Mouse (Mus musculus) embryonic facial prominence, embryonic 13.5 days (tissue): ENCODE data around the gene Tango2. TPM values are rescaled to one million over a fixed set of nuclear protein-coding genes. Genes with fewer than 3 reads are reported as not detected.
A peak's percentile ranks its signal among the peaks of the same experiment; 100 is the strongest.

Source experiments
- ATAC-seq: fragments of 200-750 bp; cut with Nextera tagmentation; 2 replicates; pipeline ENCODE4 v1.8.0; 2017; ENCODE audit warnings: low read depth; ENCODE audit not compliant: insufficient number of reproducible peaks, insufficient read depth, low FRiP score, low TSS enrichment
- H3K27ac ChIP-seq: fragments of 300-500 bp; sonication (generic); 2 replicates; pipeline ENCODE4 v1.5.1; 2015; ENCODE audit warnings: moderate library complexity, mild to moderate bottlenecking, inconsistent platforms
- H3K27me3 ChIP-seq: fragments of 300-500 bp; sonication (generic); 2 replicates; pipeline ENCODE4 v1.6.1; 2015; ENCODE audit warnings: mild to moderate bottlenecking, inconsistent platforms
- H3K36me3 ChIP-seq: fragments of 300-500 bp; sonication (generic); 2 replicates; pipeline ENCODE4 v1.6.1; 2015; ENCODE audit warnings: mild to moderate bottlenecking, inconsistent platforms
- H3K4me1 ChIP-seq: fragments of 300-500 bp; sonication (generic); 2 replicates; pipeline ENCODE4 v1.6.1; 2015; ENCODE audit warnings: inconsistent platforms
- H3K4me2 ChIP-seq: fragments of 300-500 bp; sonication (generic); 2 replicates; pipeline ENCODE4 v1.6.1; 2015; ENCODE audit warnings: moderate library complexity, mild to moderate bottlenecking, inconsistent platforms
- H3K4me3 ChIP-seq: fragments of 300-500 bp; sonication (generic); 2 replicates; pipeline ENCODE4 v1.5.1; 2015; ENCODE audit warnings: mild to moderate bottlenecking, inconsistent platforms
- H3K9ac ChIP-seq: fragments of 300-500 bp; sonication (generic); 2 replicates; pipeline ENCODE4 v1.6.1; 2015; ENCODE audit warnings: mild to moderate bottlenecking, inconsistent platforms
- H3K9me3 ChIP-seq: fragments of 300-500 bp; sonication (generic); 2 replicates; pipeline ENCODE4 v1.6.1; 2016; ENCODE audit warnings: inconsistent platforms
- WGBS: fragments of 180-500 bp; shearing (Covaris S2); methylation state at CpG from one replicate; pipeline ENCODE4 v1.1.7; 2015; ENCODE audit warnings: mixed read lengths; 5-methylcytosine and 5-hydroxymethylcytosine counted together
- polyA plus RNA-seq: library from polyadenylated mRNA; unstranded; fragments of >200 nt; fragmentation: Nextera tagmentation; extraction: Ambion mirVana; gene quantifications from 2 replicates; pipeline ENCODE4 v1.2.1, GENCODE M21; 2015

Tango2 gene
- polyA plus RNA-seq, 1 experiment from 2014 or later, result 30.6 TPM

DNA sequence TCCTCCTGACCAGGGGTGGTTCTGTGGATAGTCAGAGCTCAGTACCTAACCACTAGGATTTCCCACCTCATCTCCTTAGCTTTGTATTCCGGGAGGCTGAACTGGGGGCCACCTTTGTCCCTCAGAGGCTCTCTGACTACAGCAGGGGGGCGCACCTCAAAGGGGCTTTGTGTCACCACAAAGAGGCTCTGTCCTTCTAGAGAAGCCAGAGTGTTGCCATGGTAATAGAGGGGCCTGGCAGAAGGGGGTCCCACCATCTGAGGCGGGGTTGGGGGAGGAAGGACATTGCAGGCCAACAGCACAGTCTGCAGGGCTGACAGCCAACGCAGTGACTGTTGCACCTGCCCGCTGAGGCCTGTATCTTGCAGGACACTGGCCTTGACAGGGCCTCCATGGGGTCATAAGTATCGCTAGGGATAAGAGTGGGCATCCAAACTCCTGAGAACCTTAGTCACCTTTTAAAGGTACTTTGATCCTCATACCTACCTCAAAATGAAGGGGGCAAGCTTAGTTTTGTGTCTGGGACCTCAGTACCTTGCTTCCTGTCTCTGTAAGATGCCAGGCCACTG, 32.7 kb upstream of the Tango2 start:
- 39% methylated on average over 6 of the region's 6 CpGs for whole genome bisulfite sequencing
- Histone ChIP-seq H3K27me3 (no peaks in the 10 kb centered on the region), H3K9me3 (no peaks in the 10 kb centered on the region), H3K9ac (no peak overlapping the region), H3K4me3 (no peak overlapping the region), H3K36me3 (no peaks in the 10 kb centered on the region), H3K4me1 (peaks cover 55% of the 10 kb centered on the region), H3K27ac (no peak overlapping the region), H3K4me2 (no peak overlapping the region)
- no peak for ATAC-seq

DNA sequence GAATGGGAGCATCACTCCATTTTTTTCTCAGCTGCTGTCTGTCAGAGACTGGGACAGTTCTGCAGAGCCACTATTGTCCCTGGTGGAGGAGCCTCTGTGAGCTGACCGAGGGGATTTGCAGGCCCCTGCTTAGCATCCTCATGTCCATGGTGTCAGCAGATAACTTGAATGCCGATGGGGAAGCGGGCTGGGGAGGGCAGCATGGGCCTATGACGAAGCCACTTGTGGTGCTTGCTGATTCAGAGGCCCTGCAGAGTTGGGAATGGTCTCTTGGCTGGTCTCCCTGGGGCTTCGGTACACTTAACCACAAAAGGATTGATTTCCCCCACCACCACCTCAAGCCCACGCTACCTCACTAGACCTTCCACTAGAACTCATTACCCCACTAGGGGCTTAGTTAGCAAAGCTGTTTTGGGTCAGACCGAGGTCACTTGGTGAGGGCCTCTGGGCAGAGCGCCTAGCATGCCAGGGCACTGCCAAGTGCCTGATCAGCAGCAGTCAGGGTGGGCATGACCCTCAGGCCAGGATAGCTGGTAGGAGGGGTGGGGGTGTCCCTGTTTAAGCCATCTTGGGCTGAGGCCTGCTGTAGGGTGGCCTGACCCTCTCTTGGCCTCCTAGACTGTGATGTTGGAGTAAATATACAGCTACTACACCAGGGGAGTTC, 31.6 kb upstream of the Tango2 start:
- Histone ChIP-seq H3K27me3 (no peaks in the 10 kb centered on the region), H3K4me1 (peaks cover 55% of the 10 kb centered on the region), H3K36me3 (no peaks in the 10 kb centered on the region), H3K9ac (0 out of 2 replicates have a peak overlapping the region, but pooled peaks have one; percentile 36), H3K4me2 (no peak overlapping the region), H3K4me3 (no peak overlapping the region), H3K27ac (peak overlapping the region; percentile 33; the same call in 1 of the 2 replicates), H3K9me3 (no peaks in the 10 kb centered on the region)
- ATAC-seq, result no peak
- 65% methylated on average over 8 of the region's 8 CpGs for whole genome bisulfite sequencing

DNA sequence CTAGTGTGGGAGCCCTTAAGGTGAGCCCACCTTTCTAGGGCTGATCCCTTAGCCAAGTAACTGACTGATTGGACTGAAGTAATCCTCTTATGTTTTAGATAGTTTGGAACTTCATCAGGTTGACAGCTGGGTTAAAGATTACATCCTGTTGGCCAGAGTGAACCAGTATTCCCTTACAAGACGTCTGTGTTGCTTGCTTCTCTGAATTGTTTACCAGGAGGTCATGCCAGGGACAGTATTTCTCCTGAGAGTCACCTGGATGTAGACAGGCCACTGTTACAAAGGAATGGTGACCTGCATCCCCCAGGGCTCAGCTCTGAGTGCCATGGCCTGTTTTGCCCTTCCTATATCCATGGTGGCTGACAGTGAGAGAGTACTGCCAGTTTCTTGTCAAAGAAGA, 30.6 kb upstream of the Tango2 start:
- no peak for ATAC-seq
- 25% methylated on average over 1 of the region's 1 CpGs for WGBS

DNA sequence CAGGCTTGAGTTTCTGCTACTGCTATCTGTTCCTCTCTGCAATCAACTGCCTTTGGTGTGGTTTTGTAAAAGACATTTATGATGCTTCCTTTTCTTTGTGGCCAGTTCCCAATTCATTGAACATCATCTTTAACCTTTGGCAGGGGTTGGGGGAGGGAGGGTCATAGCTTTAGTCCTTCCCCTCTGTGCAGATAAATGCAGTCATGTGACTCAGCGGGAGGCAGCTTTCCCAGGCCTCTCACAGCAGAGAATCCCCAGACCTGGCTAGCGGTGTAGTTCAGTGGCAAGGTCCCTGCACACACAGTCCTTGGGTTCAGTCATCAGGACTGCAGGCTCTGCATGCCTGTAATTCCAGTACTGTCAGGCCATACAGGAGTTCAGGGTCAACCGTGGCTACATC, 29.3 kb upstream of the Tango2 start:
- H3K27me3 ChIP-seq, result no peaks in the 10 kb centered on the region
- 22% methylated on average over 3 of the region's 3 CpGs for WGBS
- H3K4me1 ChIP-seq, result peaks cover 39% of the 10 kb centered on the region
- no peak for ATAC-seq
- no peak overlapping the region for H3K4me2 ChIP-seq
- no peak overlapping the region for H3K9ac ChIP-seq
- H3K27ac ChIP-seq, result no peak overlapping the region
- no peaks in the 10 kb centered on the region for H3K9me3 ChIP-seq
- H3K36me3 ChIP-seq, result no peaks in the 10 kb centered on the region
- no peak overlapping the region for H3K4me3 ChIP-seq

More for the DNA sequence above, 30.6 kb upstream of the Tango2 start:
- no peaks in the 10 kb centered on the region for H3K36me3 ChIP-seq
- H3K4me2 ChIP-seq, result no peak overlapping the region
- no peak overlapping the region for H3K9ac ChIP-seq
- no peaks in the 10 kb centered on the region for H3K27me3 ChIP-seq
- H3K4me3 ChIP-seq, result no peak overlapping the region
- no peak overlapping the region for H3K27ac ChIP-seq
- H3K9me3 ChIP-seq, result no peaks in the 10 kb centered on the region
- peaks cover 46% of the 10 kb centered on the region for H3K4me1 ChIP-seq

DNA sequence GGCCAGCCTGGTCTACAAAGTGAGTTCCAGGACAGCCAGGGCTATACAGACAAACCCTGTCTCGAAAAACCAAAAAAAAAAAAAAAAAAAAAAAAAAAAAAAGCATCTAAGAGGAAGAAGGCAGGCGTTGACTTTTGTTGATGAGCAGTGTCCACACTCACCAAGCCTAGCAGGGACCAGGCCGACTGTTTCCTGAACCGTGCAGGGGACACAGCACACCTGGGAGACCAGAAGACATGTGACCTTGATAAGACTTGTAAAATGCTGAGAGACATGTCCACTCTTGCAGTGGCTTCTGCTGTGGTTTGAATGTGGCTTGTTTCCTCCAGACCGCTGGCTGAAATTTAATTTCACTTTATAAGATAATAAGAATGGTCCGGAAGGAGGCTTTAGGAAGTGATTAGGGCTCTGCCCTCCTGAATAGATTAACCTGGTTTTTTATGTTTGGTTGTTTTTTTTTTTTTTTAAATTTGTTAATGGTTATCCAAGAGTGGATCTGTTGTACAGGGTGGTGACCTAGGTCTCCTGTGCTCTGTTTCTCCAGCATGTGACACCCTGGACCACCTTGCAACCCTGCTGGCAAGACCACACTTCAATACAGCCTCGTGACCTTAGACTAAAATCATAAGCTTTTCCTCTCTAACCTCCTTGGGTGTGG, 28.5 kb upstream of the Tango2 start:
- Histone ChIP-seq H3K4me1 (peaks cover 31% of the 10 kb centered on the region), H3K4me3 (no peak overlapping the region), H3K4me2 (no peak overlapping the region), H3K9ac (no peak overlapping the region), H3K27me3 (no peaks in the 10 kb centered on the region), H3K27ac (no peak overlapping the region), H3K36me3 (no peaks in the 10 kb centered on the region), H3K9me3 (no peaks in the 10 kb centered on the region)
- ATAC-seq, result no peak
- 69% methylated on average over 6 of the region's 7 CpGs for WGBS

DNA sequence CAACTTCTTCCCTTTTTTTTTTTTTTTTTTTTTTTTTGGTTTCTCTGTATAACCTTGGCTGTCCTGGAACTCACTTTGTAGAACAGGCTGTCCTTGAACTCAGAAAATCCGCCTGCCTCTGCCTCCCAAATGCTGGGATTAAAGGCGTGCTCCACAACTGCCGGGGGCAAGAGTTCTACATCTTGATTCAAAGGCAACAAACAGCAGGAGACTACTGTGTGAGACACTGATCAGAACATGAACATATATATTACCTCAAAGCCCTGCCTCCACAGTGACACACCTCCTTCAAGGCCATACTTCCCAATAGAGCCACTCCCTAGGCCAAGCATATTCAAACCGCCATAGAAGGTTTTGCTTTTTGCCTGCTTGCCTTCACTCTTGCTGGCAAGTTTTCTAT, 25.7 kb upstream of the Tango2 start:
- Histone ChIP-seq H3K9ac (no peak overlapping the region), H3K4me3 (no peak overlapping the region), H3K27me3 (no peaks in the 10 kb centered on the region), H3K4me2 (no peak overlapping the region), H3K27ac (no peak overlapping the region), H3K4me1 (peaks cover 7% of the 10 kb centered on the region; the same call in 1 of the 2 replicates), H3K9me3 (no peaks in the 10 kb centered on the region), H3K36me3 (no peaks in the 10 kb centered on the region)
- ATAC-seq, result no peak
- WGBS, result 94% methylated on average over 4 of the region's 4 CpGs

DNA sequence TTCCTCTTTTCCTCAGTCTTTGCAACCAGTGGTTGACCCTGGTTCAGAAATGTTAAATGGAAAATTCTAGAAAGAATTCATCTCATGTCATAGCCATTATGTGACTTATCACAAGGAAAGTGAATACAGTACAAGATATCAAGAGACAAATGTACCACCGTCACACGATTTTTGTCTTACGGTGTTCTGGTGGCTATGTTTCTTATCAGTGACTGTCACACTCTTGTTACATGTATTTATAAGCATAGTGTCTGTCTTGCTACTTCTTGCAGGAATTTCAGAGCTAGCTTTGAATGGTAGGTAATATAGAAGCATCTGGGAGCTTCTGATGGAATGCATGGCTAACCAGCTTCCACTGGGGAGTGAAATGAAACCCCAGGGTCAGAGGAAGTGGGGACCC, 22.3 kb upstream of the Tango2 start:
- Histone ChIP-seq H3K4me3 (no peak overlapping the region), H3K9ac (no peak overlapping the region), H3K9me3 (no peaks in the 10 kb centered on the region), H3K36me3 (no peaks in the 10 kb centered on the region), H3K4me1 (no peaks in the 10 kb centered on the region), H3K27ac (no peak overlapping the region), H3K27me3 (no peaks in the 10 kb centered on the region), H3K4me2 (no peak overlapping the region)
- 96% methylated on average over 3 of the region's 3 CpGs for WGBS
- ATAC-seq, result no peak

DNA sequence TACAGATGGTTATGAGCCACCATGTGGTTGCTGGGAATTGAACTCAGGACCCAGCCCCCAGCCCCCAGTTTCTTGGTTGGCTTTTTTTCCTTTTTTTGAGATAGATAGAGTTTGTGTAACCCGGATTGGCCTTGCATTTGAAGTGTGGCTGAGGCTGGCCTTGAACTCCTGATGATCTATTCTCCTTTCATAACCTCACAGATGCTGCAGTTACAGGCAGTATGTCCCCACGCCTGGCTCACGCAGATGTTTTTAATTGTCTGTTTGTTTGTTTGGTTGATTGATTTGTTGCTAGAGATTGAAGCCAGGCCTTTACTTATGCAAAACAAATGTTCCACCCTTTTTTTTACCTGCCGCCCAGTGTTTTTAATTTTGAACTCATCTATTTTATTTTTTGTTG, 18.9 kb upstream of the Tango2 start:
- no peak overlapping the region for H3K4me3 ChIP-seq
- H3K4me1 ChIP-seq, result no peaks in the 10 kb centered on the region
- H3K9ac ChIP-seq, result no peak overlapping the region
- H3K9me3 ChIP-seq, result no peaks in the 10 kb centered on the region
- no peaks in the 10 kb centered on the region for H3K27me3 ChIP-seq
- H3K27ac ChIP-seq, result no peak overlapping the region
- no peaks in the 10 kb centered on the region for H3K36me3 ChIP-seq
- 34% methylated on average over 4 of the region's 4 CpGs for WGBS
- no peak overlapping the region for H3K4me2 ChIP-seq
- ATAC-seq, result no peak

DNA sequence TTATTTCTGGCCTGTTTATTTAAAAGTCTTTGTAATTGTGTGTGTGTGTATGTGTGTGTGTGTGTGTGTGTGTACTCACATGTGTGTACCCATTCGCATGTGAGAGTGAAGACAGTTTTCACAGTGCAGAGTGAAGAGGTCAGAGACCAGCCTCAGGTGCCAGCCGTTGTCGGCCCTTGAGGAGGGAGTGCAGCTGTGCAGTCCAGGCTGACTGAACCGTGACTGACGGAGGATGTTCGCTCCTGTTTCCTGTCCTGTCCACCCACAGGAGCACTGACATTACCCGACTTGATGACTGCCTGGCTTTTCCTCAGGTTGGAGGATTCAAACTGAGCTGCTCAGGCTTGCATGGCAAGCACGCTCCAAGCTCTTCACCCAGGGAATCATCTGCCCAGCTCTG, 15.0 kb upstream of the Tango2 start:
- no peak overlapping the region for H3K4me2 ChIP-seq
- H3K4me1 ChIP-seq, result no peaks in the 10 kb centered on the region
- 75% methylated on average over 8 of the region's 8 CpGs for WGBS
- no peak overlapping the region for H3K9ac ChIP-seq
- H3K9me3 ChIP-seq, result no peaks in the 10 kb centered on the region
- H3K36me3 ChIP-seq, result no peaks in the 10 kb centered on the region
- H3K4me3 ChIP-seq, result no peak overlapping the region
- no peak overlapping the region for H3K27ac ChIP-seq
- H3K27me3 ChIP-seq, result no peaks in the 10 kb centered on the region
- no peak for ATAC-seq

DNA sequence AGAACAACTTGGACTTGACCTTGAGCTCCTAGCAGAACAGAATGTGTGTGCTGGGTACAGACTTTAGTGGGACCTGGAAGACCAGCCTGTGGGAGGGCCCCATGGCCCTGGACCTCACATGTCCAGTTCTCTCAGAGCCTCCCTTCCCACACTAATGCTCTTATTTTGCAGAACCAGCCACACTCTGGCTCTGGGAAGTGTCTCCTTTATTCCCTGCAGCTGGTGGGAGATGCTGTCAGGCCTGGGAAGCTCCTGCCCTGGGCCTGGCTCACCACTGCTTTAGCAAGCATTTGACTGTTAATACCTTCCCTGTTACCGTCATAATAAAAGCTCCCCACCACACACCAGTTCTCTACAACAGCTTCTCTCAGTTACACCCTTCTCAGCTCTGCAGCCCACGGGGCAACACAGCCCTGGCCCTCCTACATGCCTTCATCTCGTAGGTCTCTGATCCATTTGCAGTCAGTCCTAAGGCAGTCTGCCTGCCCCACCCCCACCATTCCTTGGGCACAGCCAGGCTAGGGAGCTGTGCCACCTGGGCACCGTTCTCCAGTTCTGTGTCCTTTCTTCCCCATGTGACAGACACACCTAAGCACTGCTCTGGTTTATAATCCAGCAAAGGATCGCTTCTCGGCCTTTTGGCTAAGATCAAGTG, 12.4 kb upstream of the Tango2 start:
- Histone ChIP-seq H3K36me3 (no peaks in the 10 kb centered on the region), H3K9me3 (no peaks in the 10 kb centered on the region), H3K4me1 (no peaks in the 10 kb centered on the region), H3K27me3 (no peaks in the 10 kb centered on the region), H3K4me2 (no peak overlapping the region), H3K9ac (peak overlapping the region; percentile 27; the same call in 1 of the 2 replicates), H3K4me3 (no peak overlapping the region), H3K27ac (no peak overlapping the region)
- ATAC-seq, result no peak
- WGBS, result 72% methylated on average over 6 of the region's 6 CpGs

DNA sequence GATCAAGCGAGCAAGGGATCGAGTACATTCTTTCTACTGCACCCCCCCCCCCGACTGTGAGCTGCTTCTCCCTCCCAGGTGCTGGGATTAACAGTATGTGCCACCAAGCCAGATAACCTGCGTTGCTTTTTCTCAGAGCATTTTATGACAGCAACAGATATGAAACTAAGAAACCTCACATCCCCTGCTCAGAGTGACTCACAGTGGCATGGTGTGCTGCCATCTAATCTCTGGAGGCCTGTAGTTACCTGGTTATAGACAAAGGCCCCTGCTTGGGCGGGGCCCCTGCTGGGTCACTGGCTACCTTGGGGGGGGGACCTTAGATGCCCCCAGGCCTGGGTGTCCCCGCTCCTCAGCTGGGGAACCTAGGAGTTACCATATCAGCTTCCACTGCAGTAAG, 10.1 kb upstream of the Tango2 start:
- no peak for ATAC-seq
- H3K9me3 ChIP-seq, result no peaks in the 10 kb centered on the region
- no peaks in the 10 kb centered on the region for H3K27me3 ChIP-seq
- 86% methylated on average over 6 of the region's 6 CpGs for WGBS
- no peaks in the 10 kb centered on the region for H3K4me1 ChIP-seq
- no peak overlapping the region for H3K4me2 ChIP-seq
- H3K4me3 ChIP-seq, result no peak overlapping the region
- no peak overlapping the region for H3K27ac ChIP-seq
- H3K9ac ChIP-seq, result no peak overlapping the region
- no peaks in the 10 kb centered on the region for H3K36me3 ChIP-seq

DNA sequence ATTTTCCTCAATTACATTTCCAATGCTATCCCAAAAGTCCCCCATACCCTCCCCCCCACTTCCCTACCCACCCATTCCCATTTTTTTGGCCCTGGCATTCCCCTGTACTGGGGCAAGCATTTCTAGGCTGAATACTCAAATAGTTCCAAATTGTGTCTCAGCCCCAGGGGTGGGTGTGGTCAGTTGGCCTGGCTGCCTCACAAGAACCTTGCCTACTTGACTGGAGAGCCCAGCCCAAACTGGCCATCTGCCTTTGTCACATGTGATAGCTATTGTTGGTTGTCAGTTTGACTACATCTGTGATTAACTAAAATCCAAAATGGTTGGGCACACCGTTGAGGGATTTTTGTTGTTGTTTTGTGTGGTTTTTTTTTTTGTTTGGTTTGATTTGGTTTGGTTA, 9.1 kb upstream of the Tango2 start:
- WGBS, result 64% methylated on average over 1 of the region's 1 CpGs
- ATAC-seq, result no peak

More for the DNA sequence above, 9.1 kb upstream of the Tango2 start:
- no peaks in the 10 kb centered on the region for H3K27me3 ChIP-seq
- no peak overlapping the region for H3K4me3 ChIP-seq
- no peak overlapping the region for H3K27ac ChIP-seq
- H3K9me3 ChIP-seq, result no peaks in the 10 kb centered on the region
- no peaks in the 10 kb centered on the region for H3K4me1 ChIP-seq
- H3K4me2 ChIP-seq, result no peak overlapping the region
- no peaks in the 10 kb centered on the region for H3K36me3 ChIP-seq
- H3K9ac ChIP-seq, result no peak overlapping the region
